In genomic region chr14:74788766-74789165, GRCm38 (mm10) we compare ENCODE assay signal across 15 mouse cellular contexts. TPM values are rescaled to one million over a fixed set of nuclear protein-coding genes. Genes with fewer than 3 reads are reported as not detected.
DNase-seq lines count a peak whose midpoint lies in the region; ATAC-seq and TF ChIP-seq lines count a peak whose summit lies in the region.
"Had no signal": no experiment of that assay in that cellular context is flagged by ENCODE, and none has a peak within 500 bp of the region (broad histone marks: within the 10 kb centered on the region; RNA-seq: fewer than 3 reads in every experiment).

No protein-coding gene starts in this region.

- no peak overlapping the region for H3K4me3 ChIP-seq in cerebellum, adult 2 months (replicated peaks; ENCODE audit: insufficient read depth, low read depth, low read length)
- H3K4me3 ChIP-seq in stomach, postnatal 0 days (ENCODE audit: low read depth, low read length): no peak overlapping the region
- H3K4me3 ChIP-seq: embryonic facial prominence, embryonic 12.5 days; liver, embryonic 13.5 days; myocyte had no signal

- H3K9me3 ChIP-seq in stomach, postnatal 0 days (ENCODE audit: control insufficient read depth, low read length): no peaks in the 10 kb centered on the region
- H3K9me3 ChIP-seq: embryonic facial prominence, embryonic 12.5 days; liver, embryonic 13.5 days had no signal

- peaks cover 13% of the 10 kb centered on the region; the same call in 1 of the 2 replicates for H3K36me3 ChIP-seq in stomach, postnatal 0 days (ENCODE audit: control insufficient read depth, insufficient read depth, low read length)

- no peak for TF ChIP-seq EP300 in stomach, postnatal 0 days (optimal IDR thresholded peaks at IDR 0.05)

- 87% methylated on average over 8 of the region's 8 CpGs for WGBS in cerebellum, adult 2 months
- 75% methylated on average over 8 of the region's 8 CpGs for WGBS in stomach, postnatal 0 days

- no peak overlapping the region for H3K27ac ChIP-seq in cerebellum, adult 2 months (ENCODE audit: insufficient read depth, low read length)
- H3K27ac ChIP-seq in stomach, postnatal 0 days (replicated peaks): no peak overlapping the region
- H3K27ac ChIP-seq: embryonic facial prominence, embryonic 12.5 days; liver, embryonic 13.5 days had no signal

- no peaks in the 10 kb centered on the region for H3K27me3 ChIP-seq in cerebellum, adult 2 months (ENCODE audit: control insufficient read depth, insufficient read depth, low read length)
- H3K27me3 ChIP-seq in stomach, postnatal 0 days (ENCODE audit: control insufficient read depth, insufficient read depth, low read length): no peaks in the 10 kb centered on the region
- H3K27me3 ChIP-seq: embryonic facial prominence, embryonic 12.5 days; liver, embryonic 13.5 days had no signal

- H3K9ac ChIP-seq in stomach, postnatal 0 days (ENCODE audit: low read length): no peak overlapping the region
- H3K9ac ChIP-seq: embryonic facial prominence, embryonic 12.5 days; liver, embryonic 13.5 days had no signal

- no peak for TF ChIP-seq POLR2A in cerebellum, adult 2 months (IDR thresholded peaks at IDR 0.05; ENCODE audit: borderline replicate concordance, insufficient read depth, low read length)

- no peaks in the 10 kb centered on the region for H3K4me1 ChIP-seq in cerebellum, adult 2 months (ENCODE audit: control insufficient read depth, insufficient read depth, low read length)
- H3K4me1 ChIP-seq in stomach, postnatal 0 days (replicated peaks; ENCODE audit: control insufficient read depth, insufficient read depth): no peaks in the 10 kb centered on the region

- no peak for ATAC-seq in stomach, postnatal 0 days (ENCODE audit: low FRiP score, low TSS enrichment)
- ATAC-seq: intestine, embryonic 16.5 days had no signal

- no peak overlapping the region for H3K4me2 ChIP-seq in stomach, postnatal 0 days (replicated peaks; ENCODE audit: low read depth)
- H3K4me2 ChIP-seq: embryonic facial prominence, embryonic 12.5 days; liver, embryonic 13.5 days had no signal

- peak; percentile 47; the same call in 1 of the 2 replicates for TF ChIP-seq CTCF in cerebellum, adult 2 months (IDR thresholded peaks at IDR 0.05; ENCODE audit: borderline replicate concordance, insufficient read depth, low read depth, low read length)
- peak; percentile 64 for TF ChIP-seq CTCF in stomach, postnatal 0 days (IDR thresholded peaks at IDR 0.05; ENCODE audit: low read depth)

- DNase-seq in cerebellum, adult 2 months: no peak
- no peak for DNase-seq in cerebellum, adult 9-10 months
- DNase-seq in kidney, adult 8-10 months: peak; percentile 5 to 6
- no peak for DNase-seq in kidney, adult 11 months
- DNase-seq in thymus, postnatal 14 days: peak; percentile 12
- no peak for DNase-seq in thymus, postnatal 36 days
- no peak for DNase-seq in stomach, postnatal 0 days (ENCODE audit: low spot score)
- no peak for DNase-seq in spleen, postnatal 4 days (ENCODE audit: low spot score in 2 of 2)
- DNase-seq: B cell, adult 2 months; gastrocnemius, postnatal 36 days; liver, embryonic 13.5 days; right cerebral cortex, postnatal 4 days had no signal

RNA-seq across cellular contexts. Expression of gene Esd, which starts 56.7 kb away (rescaled TPM):
- 94.9 and 96.2 TPM in 2 replicates for polyA plus RNA-seq in cerebellum, adult 2 months (2012; rRNA removed)
- polyA plus RNA-seq in stomach, postnatal 0 days (2015; fragmentation: Nextera tagmentation; extraction: Ambion mirVana): 364 and 367 TPM in 2 replicates

Comparison
In these comparisons a context has a peak if more than half of its experiments do, and no peak if none do; other contexts are left out.
1. DNase-seq: peak in kidney, adult 8-10 months (2 of 2) and thymus, postnatal 14 days (single experiment); none in cerebellum, adult 2 months (0 of 2), cerebellum, adult 9-10 months (single experiment), kidney, adult 11 months (single experiment), thymus, postnatal 36 days (0 of 2), stomach, postnatal 0 days (single experiment) and spleen, postnatal 4 days (0 of 2).